Mouse (Mus musculus): ENCODE measurements around the gene Abat.

- TF ChIP-seq CTCF (IDR thresholded peaks at IDR 0.05; ENCODE audit: extremely low read depth, insufficient read depth, insufficient read length, insufficient replicate concordance) (peak; percentile 63; the same call in 1 of the 2 replicates), POLR2A (IDR thresholded peaks at IDR 0.05; ENCODE audit: low read depth, low read length) (no peak)
Observed at GRCm38 (mm10) chr16:8643855-8644254, 130.6 kb downstream of the Abat start.

Measured in spleen, adult 2 months (tissue).